Mouse (Mus musculus): ENCODE data around the gene Large2.

- TF ChIP-seq CTCF (IDR thresholded peaks at IDR 0.05; ENCODE audit: extremely low read depth, insufficient read depth, insufficient read length, insufficient replicate concordance): no peak
- TF ChIP-seq POLR2A (IDR thresholded peaks at IDR 0.05; ENCODE audit: low read depth, low read length): no peak
These were observed 14.4 kb upstream of the Large2 start for GRCm38 (mm10) chr2:92388891-92389641.
